Mouse (Mus musculus): Measurements from ENCODE around the gene Rpl24. TPM values are rescaled to one million over a fixed set of nuclear protein-coding genes. Genes with fewer than 3 reads are reported as not detected.

The Rpl24 gene
- total and polyA plus RNA-seq, 2 experiments from 2014 or later: 488 to 617 TPM

DNA sequence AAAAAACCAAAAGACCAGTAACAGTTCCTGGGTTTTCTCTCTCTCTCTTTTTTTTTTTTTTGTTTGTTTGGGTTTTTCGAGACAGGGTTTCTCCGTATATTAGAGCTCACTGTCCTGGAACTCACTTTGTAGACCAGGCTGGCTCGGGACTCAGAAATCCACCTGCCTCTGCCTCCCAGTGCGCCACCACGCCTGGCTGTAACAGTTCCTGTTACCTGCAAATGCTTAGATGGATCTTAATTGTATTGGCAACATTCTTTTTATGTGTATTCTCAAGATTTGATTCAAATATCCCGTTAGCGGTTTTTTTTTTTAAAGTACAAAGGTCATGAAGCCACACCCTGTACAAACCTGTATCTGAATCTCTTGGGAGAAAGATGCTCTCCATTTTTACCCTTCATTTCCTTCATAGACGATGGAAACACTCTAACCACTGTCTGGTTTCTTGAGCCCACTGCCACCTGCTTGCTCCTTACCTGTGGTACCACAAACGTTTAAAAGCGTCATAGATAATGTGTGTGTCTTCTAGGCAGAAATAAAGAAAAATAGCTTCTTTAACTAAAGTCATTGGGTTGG is 6.6 kb downstream of the Rpl24 start:
- H3K9me3 ChIP-seq (replicated peaks; ENCODE audit: control insufficient read depth, low read length): no peaks in the 10 kb centered on the region
- H3K27me3 ChIP-seq (ENCODE audit: control insufficient read depth, insufficient read depth, low read length): no peaks in the 10 kb centered on the region
- 57% methylated on average over 10 of the region's 10 CpGs for WGBS
- peak overlapping the region; percentile 95 for H3K4me3 ChIP-seq (ENCODE audit: low read depth, low read length)
- peak overlapping the region; percentile 18; the same call in 1 of the 2 replicates for H3K27ac ChIP-seq (ENCODE audit: low read depth)
- ATAC-seq (ENCODE audit: insufficient read depth, low read depth): no peak
- peaks cover 8% of the 10 kb centered on the region; the same call in 1 of the 2 replicates for H3K4me1 ChIP-seq (ENCODE audit: control insufficient read depth, insufficient read depth)
- TF ChIP-seq EP300 (IDR thresholded peaks at IDR 0.05; ENCODE audit: low read depth) (no peak), CTCF (IDR thresholded peaks at IDR 0.05; ENCODE audit: low read depth) (no peak)
- no peak overlapping the region for H3K9ac ChIP-seq (replicated peaks; ENCODE audit: low read depth, low read length)
- H3K4me2 ChIP-seq (ENCODE audit: low read depth, low read length): peak overlapping the region; percentile 61
- peaks cover 44% of the 10 kb centered on the region for H3K36me3 ChIP-seq (replicated peaks; ENCODE audit: control insufficient read depth, insufficient read depth, low read length)
- no peak for DNase-seq (ENCODE audit: low spot score)

GRCm38 (mm10) chr16:55973431-55974255 is 7.6 kb downstream of the Rpl24 start, which contains the start of gene Zbtb11:
Gene Zbtb11 (plus strand): TSS chr16:55973883.
- ATAC-seq (ENCODE audit: insufficient read depth, low read depth) (peak; percentile 95), DNase-seq (ENCODE audit: low spot score) (peak; percentile 99)
- WGBS: under 1% methylated on average over 74 of the region's 86 CpGs
- peaks cover 41% of the 10 kb centered on the region for H3K36me3 ChIP-seq (replicated peaks; ENCODE audit: control insufficient read depth, insufficient read depth, low read length)
- no peaks in the 10 kb centered on the region for H3K27me3 ChIP-seq (ENCODE audit: control insufficient read depth, insufficient read depth, low read length)
- H3K4me2 ChIP-seq (ENCODE audit: low read depth, low read length): peak within 1 kb of the TSS; percentile 75
- H3K27ac ChIP-seq (ENCODE audit: low read depth): peak within 1 kb of the TSS; percentile 87
- 0 out of 2 replicates have a peak, but pooled peaks have one; percentile 23 for TF ChIP-seq EP300 (IDR thresholded peaks at IDR 0.05; ENCODE audit: low read depth)
- no peak for TF ChIP-seq CTCF (IDR thresholded peaks at IDR 0.05; ENCODE audit: low read depth)
- H3K9me3 ChIP-seq (replicated peaks; ENCODE audit: control insufficient read depth, low read length): no peaks in the 10 kb centered on the region
- peak within 1 kb of the TSS; percentile 95 for H3K4me3 ChIP-seq (ENCODE audit: low read depth, low read length)
- H3K9ac ChIP-seq (replicated peaks; ENCODE audit: low read depth, low read length): peak within 1 kb of the TSS; percentile 95
- peaks cover 5% of the 10 kb centered on the region; the same call in 1 of the 2 replicates for H3K4me1 ChIP-seq (ENCODE audit: control insufficient read depth, insufficient read depth)

GRCm38 (mm10) chr16:55974256-55974902 is 8.3 kb downstream of the Rpl24 start:
- peak; percentile 88 for ATAC-seq (ENCODE audit: insufficient read depth, low read depth)
- peak overlapping the region; percentile 95 for H3K4me3 ChIP-seq (ENCODE audit: low read depth, low read length)

GRCm38 (mm10) chr16:55974903-55975285 is 8.8 kb downstream of the Rpl24 start:
- peak; percentile 80 for DNase-seq (ENCODE audit: low spot score)

More at GRCm38 (mm10) chr16:55974256-55974902, 8.3 kb downstream of the Rpl24 start:
- peak overlapping the region; percentile 87 for H3K27ac ChIP-seq (ENCODE audit: low read depth)
- H3K27me3 ChIP-seq (ENCODE audit: control insufficient read depth, insufficient read depth, low read length): no peaks in the 10 kb centered on the region
- DNase-seq (ENCODE audit: low spot score): peak; percentile 89
- TF ChIP-seq EP300 (IDR thresholded peaks at IDR 0.05; ENCODE audit: low read depth) (no peak), CTCF (IDR thresholded peaks at IDR 0.05; ENCODE audit: low read depth) (no peak)
- peak overlapping the region; percentile 95 for H3K9ac ChIP-seq (replicated peaks; ENCODE audit: low read depth, low read length)
- H3K4me1 ChIP-seq (ENCODE audit: control insufficient read depth, insufficient read depth): peaks cover 5% of the 10 kb centered on the region; the same call in 1 of the 2 replicates
- no peaks in the 10 kb centered on the region for H3K9me3 ChIP-seq (replicated peaks; ENCODE audit: control insufficient read depth, low read length)
- peak overlapping the region; percentile 75 for H3K4me2 ChIP-seq (ENCODE audit: low read depth, low read length)
- WGBS: under 1% methylated on average over 48 of the region's 55 CpGs
- H3K36me3 ChIP-seq (replicated peaks; ENCODE audit: control insufficient read depth, insufficient read depth, low read length): peaks cover 34% of the 10 kb centered on the region

DNA sequence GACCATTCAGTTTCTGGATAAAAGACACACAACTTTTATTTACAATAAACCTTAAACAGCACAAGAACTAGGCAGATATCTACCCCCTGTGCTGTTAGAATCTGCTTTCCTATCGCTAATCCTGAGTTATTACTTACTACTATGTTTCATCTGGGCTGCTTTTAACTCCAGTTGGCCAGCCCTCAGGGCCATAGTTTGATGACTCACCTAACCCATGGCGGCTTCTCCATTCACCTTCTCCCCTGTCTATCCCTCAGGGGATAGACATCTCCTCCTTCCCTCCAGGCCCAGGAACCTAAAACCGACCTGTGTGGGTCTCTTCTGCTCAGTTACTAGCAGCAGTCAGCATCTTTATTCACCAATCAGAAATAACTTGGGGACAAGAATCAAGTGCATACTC is 19.9 kb downstream of the Rpl24 start:
- H3K4me1 ChIP-seq (ENCODE audit: control insufficient read depth, insufficient read depth): no peaks in the 10 kb centered on the region
- TF ChIP-seq EP300 (IDR thresholded peaks at IDR 0.05; ENCODE audit: low read depth) (no peak), CTCF (IDR thresholded peaks at IDR 0.05; ENCODE audit: low read depth) (no peak)
- ATAC-seq (ENCODE audit: insufficient read depth, low read depth) (no peak), DNase-seq (ENCODE audit: low spot score) (no peak)
- peaks cover 37% of the 10 kb centered on the region for H3K36me3 ChIP-seq (replicated peaks; ENCODE audit: control insufficient read depth, insufficient read depth, low read length)
- H3K27me3 ChIP-seq (ENCODE audit: control insufficient read depth, insufficient read depth, low read length): no peaks in the 10 kb centered on the region
- no peak overlapping the region for H3K4me2 ChIP-seq (ENCODE audit: low read depth, low read length)
- H3K9me3 ChIP-seq (replicated peaks; ENCODE audit: control insufficient read depth, low read length): no peaks in the 10 kb centered on the region
- WGBS: 89% methylated on average over 3 of the region's 3 CpGs
- no peak overlapping the region for H3K9ac ChIP-seq (replicated peaks; ENCODE audit: low read depth, low read length)
- no peak overlapping the region for H3K4me3 ChIP-seq (ENCODE audit: low read depth, low read length)
- no peak overlapping the region for H3K27ac ChIP-seq (ENCODE audit: low read depth)

More at GRCm38 (mm10) chr16:55974903-55975285, 8.8 kb downstream of the Rpl24 start:
- TF ChIP-seq EP300 (IDR thresholded peaks at IDR 0.05; ENCODE audit: low read depth) (no peak), CTCF (IDR thresholded peaks at IDR 0.05; ENCODE audit: low read depth) (no peak)
- no peaks in the 10 kb centered on the region for H3K27me3 ChIP-seq (ENCODE audit: control insufficient read depth, insufficient read depth, low read length)
- WGBS: 5% methylated on average over 14 of the region's 14 CpGs
- H3K4me2 ChIP-seq (ENCODE audit: low read depth, low read length): peak overlapping the region; percentile 75
- peaks cover 5% of the 10 kb centered on the region; the same call in 1 of the 2 replicates for H3K4me1 ChIP-seq (ENCODE audit: control insufficient read depth, insufficient read depth)
- H3K4me3 ChIP-seq (ENCODE audit: low read depth, low read length): peak overlapping the region; percentile 95
- peaks cover 28% of the 10 kb centered on the region for H3K36me3 ChIP-seq (replicated peaks; ENCODE audit: control insufficient read depth, insufficient read depth, low read length)
- H3K9me3 ChIP-seq (replicated peaks; ENCODE audit: control insufficient read depth, low read length): no peaks in the 10 kb centered on the region
- H3K9ac ChIP-seq (replicated peaks; ENCODE audit: low read depth, low read length): peak overlapping the region; percentile 95
- H3K27ac ChIP-seq (ENCODE audit: low read depth): peak overlapping the region; percentile 87
- peak; percentile 29; the same call in 1 of the 2 replicates for ATAC-seq (ENCODE audit: insufficient read depth, low read depth)
